Mouse (Mus musculus) layer of hippocampus, postnatal 14 days (tissue): ENCODE data around the gene Kcnt2. TPM values are rescaled to one million over a fixed set of nuclear protein-coding genes. Genes with fewer than 3 reads are reported as not detected.

ENCODE experiments used
- total RNA-seq, 2 experiments: library from RNA; stranded (reverse); gene quantifications; 2 replicates each; pipeline ENCODE4 v1.2.3; 2021

The Kcnt2 gene
- total RNA-seq, 2 experiments from 2014 or later = 28.3 to 31.5 TPM

Other genes with a start within 250 kb of the Kcnt2 start
- 10 to 100 TPM; 11.8 to 16.7 TPM for gene Cfh, start 62.4 kb upstream of the Kcnt2 start, total RNA-seq